Mouse (Mus musculus): ENCODE data around the gene Atp1b4. TPM values are rescaled to one million over a fixed set of nuclear protein-coding genes. Genes with fewer than 3 reads are reported as not detected.

Gene Atp1b4
- polyA plus RNA-seq (2012; rRNA removed) = not detected in 2 replicates

DNA sequence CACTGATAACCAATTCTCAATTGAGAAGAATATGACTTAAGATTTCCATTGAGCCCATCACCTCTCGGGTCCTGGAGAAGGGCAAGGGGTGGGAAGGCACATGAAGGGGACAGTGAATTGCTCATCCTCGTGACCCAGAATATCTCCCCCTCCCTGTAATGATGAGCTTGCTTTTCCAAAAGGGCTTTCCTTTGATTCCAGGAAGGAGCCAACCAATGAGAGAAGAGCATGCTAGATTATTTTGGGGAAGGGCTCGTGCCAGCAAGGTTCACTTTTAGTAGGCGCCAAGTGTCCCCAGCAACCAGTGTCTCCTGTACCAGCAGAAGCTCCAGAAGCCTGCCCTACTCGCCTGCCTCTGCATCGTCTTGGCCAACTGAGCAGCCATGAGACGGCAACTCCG is at the start of gene Atp1b4:
Gene Atp1b4 (plus strand): TSS at position 301 of the 400 bp plus-strand sequence.
- no peaks in the 10 kb centered on the region for H3K27me3 ChIP-seq (ENCODE audit: control insufficient read depth, insufficient read depth, low read length)
- no peak for DNase-seq
- H3K36me3 ChIP-seq (ENCODE audit: control insufficient read depth, insufficient read depth, low read length) = no peaks in the 10 kb centered on the region
- no peak within 1 kb of the TSS for H3K27ac ChIP-seq (ENCODE audit: control insufficient read depth, insufficient read depth, low read length)
- WGBS = 90% methylated on average over 8 of the region's 8 CpGs
- H3K4me1 ChIP-seq (replicated peaks; ENCODE audit: control insufficient read depth, insufficient read depth, low read length) = no peaks in the 10 kb centered on the region
- H3K4me3 ChIP-seq (ENCODE audit: control insufficient read depth, insufficient read depth, low read length) = no peak within 1 kb of the TSS
- TF ChIP-seq POLR2A (IDR thresholded peaks at IDR 0.05; ENCODE audit: control insufficient read depth, extremely low read depth, insufficient read depth, low read length, poor library complexity) = no peak
- no peak for TF ChIP-seq CTCF (IDR thresholded peaks at IDR 0.05; ENCODE audit: borderline replicate concordance, control insufficient read depth, extremely low read depth, insufficient read depth, low read length, poor library complexity)

DNA sequence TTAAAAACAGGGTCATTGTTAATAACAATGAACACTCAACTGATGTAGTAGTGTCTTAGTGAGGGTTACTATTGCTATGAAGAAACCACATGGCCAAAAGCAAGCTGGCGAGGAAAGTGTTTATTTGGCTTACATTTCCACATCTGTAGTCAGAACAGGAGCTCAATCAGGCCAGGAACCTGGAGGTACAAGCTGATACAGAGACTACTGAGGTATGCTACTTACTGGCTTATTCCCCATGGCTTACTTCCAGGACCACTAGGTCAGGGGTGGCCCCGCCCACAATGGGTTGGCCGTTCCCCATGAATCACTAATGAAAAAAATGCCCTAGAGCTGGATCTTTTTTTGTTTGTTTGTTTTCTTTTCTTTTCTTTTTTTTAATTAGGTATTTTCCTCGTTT is 7.4 kb upstream of the Atp1b4 start:
- no peak for DNase-seq
- Histone ChIP-seq H3K27me3 (ENCODE audit: control insufficient read depth, insufficient read depth, low read length) (no peaks in the 10 kb centered on the region), H3K36me3 (ENCODE audit: control insufficient read depth, insufficient read depth, low read length) (no peaks in the 10 kb centered on the region), H3K4me1 (replicated peaks; ENCODE audit: control insufficient read depth, insufficient read depth, low read length) (no peaks in the 10 kb centered on the region), H3K4me3 (ENCODE audit: control insufficient read depth, insufficient read depth, low read length) (no peak overlapping the region), H3K27ac (ENCODE audit: control insufficient read depth, insufficient read depth, low read length) (no peak overlapping the region)
- WGBS = 88% methylated on average over 4 of the region's 4 CpGs
- no peak for TF ChIP-seq POLR2A (IDR thresholded peaks at IDR 0.05; ENCODE audit: control insufficient read depth, extremely low read depth, insufficient read depth, low read length, poor library complexity)
- TF ChIP-seq CTCF (IDR thresholded peaks at IDR 0.05; ENCODE audit: borderline replicate concordance, control insufficient read depth, extremely low read depth, insufficient read depth, low read length, poor library complexity) = no peak

DNA sequence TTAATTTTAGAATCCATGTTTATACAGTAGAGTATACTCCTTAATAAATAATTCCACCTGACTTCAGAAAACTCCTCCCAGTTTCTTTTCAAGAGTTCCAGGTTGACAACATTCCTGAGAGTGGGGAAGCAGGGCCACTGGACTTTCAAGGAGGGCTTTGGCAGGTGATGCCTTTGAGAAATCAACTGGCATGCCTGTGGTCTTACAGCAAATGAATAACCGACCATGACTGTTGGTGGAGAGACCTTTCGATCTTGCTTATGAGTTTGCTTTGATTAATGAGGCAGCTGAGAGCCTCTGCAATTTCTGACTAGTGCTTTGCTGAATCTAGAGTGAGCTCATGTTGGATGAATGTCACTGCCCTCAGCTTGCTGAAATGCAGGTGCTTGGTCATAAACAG is 4.9 kb upstream of the Atp1b4 start:
- WGBS = 80% methylated on average over 2 of the region's 2 CpGs
- Histone ChIP-seq H3K27ac (ENCODE audit: control insufficient read depth, insufficient read depth, low read length) (no peak overlapping the region), H3K4me1 (replicated peaks; ENCODE audit: control insufficient read depth, insufficient read depth, low read length) (no peaks in the 10 kb centered on the region), H3K27me3 (ENCODE audit: control insufficient read depth, insufficient read depth, low read length) (no peaks in the 10 kb centered on the region), H3K36me3 (ENCODE audit: control insufficient read depth, insufficient read depth, low read length) (no peaks in the 10 kb centered on the region), H3K4me3 (ENCODE audit: control insufficient read depth, insufficient read depth, low read length) (no peak overlapping the region)
- no peak for DNase-seq
- TF ChIP-seq POLR2A (IDR thresholded peaks at IDR 0.05; ENCODE audit: control insufficient read depth, extremely low read depth, insufficient read depth, low read length, poor library complexity) (no peak), CTCF (IDR thresholded peaks at IDR 0.05; ENCODE audit: borderline replicate concordance, control insufficient read depth, extremely low read depth, insufficient read depth, low read length, poor library complexity) (no peak)

GRCm38 (mm10) chrX:38312910-38313625 is 2.9 kb upstream of the Atp1b4 start:
- no peak for DNase-seq
- no peaks in the 10 kb centered on the region for H3K27me3 ChIP-seq (ENCODE audit: control insufficient read depth, insufficient read depth, low read length)
- H3K4me3 ChIP-seq (ENCODE audit: control insufficient read depth, insufficient read depth, low read length) = no peak overlapping the region
- H3K27ac ChIP-seq (ENCODE audit: control insufficient read depth, insufficient read depth, low read length) = no peak overlapping the region
- H3K36me3 ChIP-seq (ENCODE audit: control insufficient read depth, insufficient read depth, low read length) = no peaks in the 10 kb centered on the region
- no peak for TF ChIP-seq POLR2A (IDR thresholded peaks at IDR 0.05; ENCODE audit: control insufficient read depth, extremely low read depth, insufficient read depth, low read length, poor library complexity)
- no peak for TF ChIP-seq CTCF (IDR thresholded peaks at IDR 0.05; ENCODE audit: borderline replicate concordance, control insufficient read depth, extremely low read depth, insufficient read depth, low read length, poor library complexity)
- 87% methylated on average over 9 of the region's 9 CpGs for WGBS
- H3K4me1 ChIP-seq (replicated peaks; ENCODE audit: control insufficient read depth, insufficient read depth, low read length) = no peaks in the 10 kb centered on the region

- Histone ChIP-seq H3K36me3 (ENCODE audit: control insufficient read depth, insufficient read depth, low read length) (no peaks in the 10 kb centered on the region), H3K4me1 (replicated peaks; ENCODE audit: control insufficient read depth, insufficient read depth, low read length) (no peaks in the 10 kb centered on the region), H3K4me3 (ENCODE audit: control insufficient read depth, insufficient read depth, low read length) (no peak overlapping the region), H3K27ac (ENCODE audit: control insufficient read depth, insufficient read depth, low read length) (no peak overlapping the region), H3K27me3 (ENCODE audit: control insufficient read depth, insufficient read depth, low read length) (no peaks in the 10 kb centered on the region)
- TF ChIP-seq CTCF (IDR thresholded peaks at IDR 0.05; ENCODE audit: borderline replicate concordance, control insufficient read depth, extremely low read depth, insufficient read depth, low read length, poor library complexity) (no peak), POLR2A (IDR thresholded peaks at IDR 0.05; ENCODE audit: control insufficient read depth, extremely low read depth, insufficient read depth, low read length, poor library complexity) (no peak)
- 90% methylated on average over 6 of the region's 6 CpGs for WGBS
- DNase-seq = no peak
Measured at GRCm38 (mm10) chrX:38313626-38314210, 2.3 kb upstream of the Atp1b4 start.

- no peak overlapping the region for H3K27ac ChIP-seq (ENCODE audit: control insufficient read depth, insufficient read depth, low read length)
- TF ChIP-seq CTCF (IDR thresholded peaks at IDR 0.05; ENCODE audit: borderline replicate concordance, control insufficient read depth, extremely low read depth, insufficient read depth, low read length, poor library complexity) (no peak), POLR2A (IDR thresholded peaks at IDR 0.05; ENCODE audit: control insufficient read depth, extremely low read depth, insufficient read depth, low read length, poor library complexity) (no peak)
- DNase-seq = no peak
- no peak overlapping the region for H3K4me3 ChIP-seq (ENCODE audit: control insufficient read depth, insufficient read depth, low read length)
- H3K27me3 ChIP-seq (ENCODE audit: control insufficient read depth, insufficient read depth, low read length) = no peaks in the 10 kb centered on the region
- no peaks in the 10 kb centered on the region for H3K36me3 ChIP-seq (ENCODE audit: control insufficient read depth, insufficient read depth, low read length)
- H3K4me1 ChIP-seq (replicated peaks; ENCODE audit: control insufficient read depth, insufficient read depth, low read length) = no peaks in the 10 kb centered on the region
- WGBS = 74% methylated on average over 4 of the region's 4 CpGs
Measured at GRCm38 (mm10) chrX:38330695-38331406, 14.9 kb downstream of the Atp1b4 start.
